Mouse (Mus musculus) telencephalon, adult 2 months (tissue): ENCODE data around the gene Gnmt.
A peak's percentile ranks its signal among the peaks of the same experiment; 100 is the strongest.

Experiments
- DNase-seq: peaks from one replicate; pipeline ENCODE4 v3.0.0-alpha.2; 2011; ENCODE audit warnings: low read depth, low spot score

Gnmt gene

DNA sequence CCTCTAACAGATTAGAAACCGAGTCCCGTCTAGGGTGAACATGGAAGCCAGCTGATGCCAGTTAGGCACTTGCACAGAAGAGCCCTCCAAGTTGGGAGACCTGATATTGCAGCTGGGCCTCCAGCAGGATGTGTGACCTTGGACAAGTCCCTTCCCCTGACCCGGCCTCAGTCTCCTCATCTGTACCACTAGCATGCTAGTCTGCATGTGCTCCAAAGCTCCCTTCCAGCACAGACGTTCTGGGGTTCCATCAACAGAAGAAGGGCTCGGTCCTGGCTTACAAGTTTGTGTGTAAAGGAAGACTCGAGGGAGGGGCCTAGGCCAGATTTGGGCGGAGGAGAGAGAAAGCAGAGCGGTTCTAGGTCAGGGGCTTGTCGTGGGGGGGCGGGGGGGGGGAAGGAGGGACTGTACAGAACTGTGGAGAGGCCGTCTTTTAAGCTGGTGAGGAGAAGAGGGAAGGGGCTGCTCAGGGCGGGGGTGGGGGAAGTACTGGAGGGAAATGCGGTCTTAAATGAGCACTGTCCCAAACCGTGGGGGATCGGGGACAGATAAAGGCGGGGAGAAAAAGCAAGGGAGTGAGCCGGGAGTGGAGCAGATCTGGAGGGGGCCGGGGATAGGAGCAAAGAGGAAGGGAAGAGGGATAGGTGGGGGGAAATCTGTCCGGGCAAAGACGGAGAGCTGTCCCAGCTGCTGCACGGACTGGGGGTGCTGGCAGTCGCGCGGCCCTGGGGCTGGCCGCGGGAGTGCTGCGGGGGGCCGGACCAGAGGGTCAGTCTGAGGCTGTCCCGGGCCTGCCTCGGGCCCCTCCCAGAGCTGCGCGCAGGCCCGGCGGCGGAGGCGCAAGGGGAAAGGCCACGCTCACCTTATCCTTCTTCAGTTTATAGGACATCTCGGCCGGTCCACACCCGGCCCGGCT is 24.7 kb downstream of the Gnmt start:
- no peak for DNase-seq

DNA sequence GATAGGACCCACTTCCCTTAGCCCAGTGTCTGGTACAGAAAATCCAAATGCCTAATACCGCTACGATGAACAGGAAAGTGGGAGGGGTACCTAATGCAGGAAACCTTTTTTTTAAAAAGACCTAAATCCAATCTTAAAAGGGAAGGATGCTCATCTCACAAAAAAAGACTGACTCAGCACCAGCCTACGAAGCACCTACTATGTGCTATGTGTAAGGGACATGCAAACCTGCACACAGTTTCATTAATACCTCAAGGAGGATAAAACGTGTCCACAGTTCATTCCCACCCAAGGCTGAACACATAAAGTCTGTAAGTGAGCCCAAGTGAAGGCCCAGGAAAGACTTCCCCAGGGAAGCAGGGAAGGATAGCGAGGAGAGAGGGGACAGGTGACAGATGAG is 26.5 kb downstream of the Gnmt start:
- DNase-seq = no peak

DNA sequence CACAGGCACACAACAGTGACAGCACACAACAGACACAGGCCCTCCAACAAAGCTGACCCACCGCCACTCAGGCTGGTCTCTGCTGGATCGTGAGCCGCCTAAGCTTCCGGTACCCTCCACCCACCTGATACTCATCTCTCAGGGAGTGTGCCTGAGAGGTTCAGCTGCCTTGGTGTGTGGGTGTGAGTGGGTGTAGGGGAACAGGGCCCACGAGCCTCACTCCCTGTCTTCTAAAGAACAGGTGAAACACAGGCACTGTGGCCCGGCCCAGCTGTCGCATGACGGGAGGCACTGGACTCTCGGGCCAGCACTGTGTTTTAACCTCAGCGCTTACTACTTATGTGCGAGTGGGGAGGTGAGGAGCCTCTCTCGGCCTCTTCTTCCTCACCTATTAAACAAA is 26.9 kb downstream of the Gnmt start:
- no peak for DNase-seq

DNA sequence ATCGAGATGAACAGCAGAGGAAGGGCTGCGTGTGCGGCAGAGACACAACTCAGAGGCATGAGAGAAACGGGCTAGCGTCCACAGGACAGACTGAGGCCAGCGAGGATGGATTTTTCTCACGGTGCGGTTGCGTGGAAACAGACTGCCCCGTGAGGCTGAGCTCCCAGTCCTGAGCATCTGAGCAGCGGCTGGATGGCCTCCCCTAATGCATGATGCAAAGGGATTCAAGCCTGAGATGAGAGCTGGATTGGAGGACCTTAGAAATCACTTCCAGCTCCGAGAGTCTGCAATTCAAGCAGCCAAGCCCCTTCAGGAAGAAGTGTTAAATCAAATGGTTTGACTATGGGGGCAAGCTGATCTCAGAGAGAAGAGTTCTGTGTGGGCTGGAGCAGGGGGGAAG is 27.5 kb downstream of the Gnmt start:
- no peak for DNase-seq

DNA sequence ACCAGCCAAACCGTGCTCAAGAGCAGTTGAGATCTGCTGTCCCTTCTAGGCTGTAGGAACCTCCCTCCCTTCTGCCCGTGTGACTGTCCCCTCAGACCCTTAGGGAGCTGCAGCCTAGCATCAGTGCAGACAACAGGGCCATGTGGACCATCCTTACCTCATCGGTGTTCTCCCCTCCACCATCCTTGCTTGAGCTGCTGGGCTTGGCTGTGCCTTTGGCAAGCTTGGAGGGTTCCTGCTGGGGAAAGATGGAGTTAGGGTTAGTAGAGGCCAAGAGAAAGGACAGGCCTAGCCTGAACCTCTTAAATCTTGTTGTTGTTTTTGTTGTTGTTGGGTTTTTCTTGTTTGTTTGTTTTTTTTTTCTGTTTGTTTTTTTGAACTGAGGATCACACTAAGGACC is 29.1 kb downstream of the Gnmt start:
- DNase-seq = no peak

DNA sequence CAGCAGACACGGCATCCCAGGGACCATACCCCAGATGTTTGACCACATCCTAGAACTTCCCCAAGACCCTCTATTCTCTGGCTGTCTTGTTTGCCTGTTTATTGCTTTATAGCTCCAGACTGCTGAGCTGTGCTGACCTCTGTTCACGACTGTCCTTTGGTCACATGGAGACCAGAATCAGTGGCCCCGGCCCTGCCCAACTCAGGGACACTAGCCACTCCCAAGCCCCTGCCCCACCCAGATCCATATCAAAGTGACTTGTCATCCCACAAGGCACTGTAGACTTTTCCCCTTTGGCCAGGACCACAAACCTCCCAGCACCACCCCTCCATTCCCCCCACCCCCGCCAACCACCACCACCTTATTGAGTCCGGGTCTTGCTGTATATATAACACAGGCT is 29.7 kb downstream of the Gnmt start:
- DNase-seq = no peak

DNA sequence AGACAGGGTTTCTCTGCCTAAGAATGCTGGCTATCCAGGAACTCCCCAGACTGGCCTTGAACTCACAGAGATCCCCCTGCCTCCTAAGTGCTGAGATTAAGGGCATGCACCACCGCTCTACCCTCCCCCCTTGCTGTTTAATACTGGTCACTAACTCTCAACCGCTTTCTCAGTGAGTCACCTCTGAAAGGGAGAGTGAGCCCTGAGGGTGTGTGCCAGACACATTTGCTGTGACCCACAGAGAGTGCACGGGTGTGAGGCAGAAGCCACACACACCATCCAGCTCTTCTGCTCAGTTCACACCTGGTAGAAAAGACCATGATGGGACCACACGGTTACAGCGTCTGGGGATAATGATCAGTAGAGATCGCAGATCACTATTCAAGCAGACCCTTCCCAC is 30.5 kb downstream of the Gnmt start:
- DNase-seq = no peak

DNA sequence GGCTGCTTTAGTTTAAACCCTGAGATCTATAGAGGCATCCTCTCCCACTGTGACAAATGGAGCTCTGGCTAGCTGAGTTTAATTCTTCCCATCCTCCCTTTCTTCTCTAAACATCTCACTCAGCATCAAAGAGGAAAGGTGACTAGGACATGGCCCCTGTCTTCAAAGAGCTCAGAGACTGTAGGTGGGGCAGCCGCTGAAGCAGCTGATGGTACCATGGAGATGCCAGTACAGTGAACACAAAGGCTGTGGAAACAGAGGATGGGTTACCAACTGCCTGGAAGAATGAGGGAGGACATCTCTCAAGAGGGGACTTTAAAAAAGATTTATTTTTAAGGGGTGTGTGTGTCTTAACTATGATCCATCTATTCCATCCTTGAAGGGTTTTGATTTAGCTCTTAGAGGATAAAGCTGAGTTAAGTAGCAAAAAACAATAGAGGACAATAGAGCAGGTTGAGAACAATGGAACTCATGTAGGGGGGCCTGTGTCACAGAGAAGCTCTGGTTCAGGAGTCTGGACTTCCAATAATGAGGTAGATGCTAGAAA is 34.4 kb downstream of the Gnmt start:
- DNase-seq = no peak

DNA sequence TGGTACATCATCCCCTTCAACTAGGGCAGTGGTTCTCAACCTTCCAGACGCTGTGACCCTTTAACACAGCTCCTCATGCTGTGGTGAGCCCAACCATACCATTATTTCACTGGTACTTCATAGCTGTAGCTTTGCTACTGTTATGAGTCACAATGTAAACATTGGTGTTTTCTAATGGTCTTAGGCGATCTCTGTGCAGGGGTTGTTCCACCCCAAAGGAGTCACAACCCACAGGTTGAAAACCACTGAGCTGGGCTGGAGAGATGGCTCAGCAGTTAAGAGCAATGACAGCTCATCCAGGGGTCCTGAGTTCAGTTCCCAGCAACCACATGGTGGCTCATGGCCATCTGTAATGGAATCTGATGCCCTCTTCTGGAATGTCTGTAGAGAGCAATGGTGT is 37.6 kb downstream of the Gnmt start:
- no peak for DNase-seq

DNA sequence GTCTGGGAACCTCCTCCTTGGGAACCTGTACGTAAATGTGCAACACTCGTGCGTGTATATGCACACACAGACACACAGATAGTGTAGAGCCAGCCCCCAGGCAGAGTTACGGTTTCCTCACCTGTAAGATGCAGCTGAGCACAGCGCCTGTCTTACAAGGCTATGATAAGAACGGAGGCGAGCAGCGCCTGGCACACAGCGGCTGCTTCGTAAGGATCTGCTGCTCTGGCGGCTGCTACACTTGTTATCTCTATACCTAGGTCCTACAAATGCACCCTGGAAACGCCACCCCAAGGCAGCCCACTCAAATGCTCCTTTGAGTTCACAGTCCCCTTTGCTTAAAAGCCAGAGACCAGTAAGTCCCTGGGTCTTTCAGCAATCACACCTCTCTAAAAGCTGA is 38.3 kb downstream of the Gnmt start:
- DNase-seq = no peak

DNA sequence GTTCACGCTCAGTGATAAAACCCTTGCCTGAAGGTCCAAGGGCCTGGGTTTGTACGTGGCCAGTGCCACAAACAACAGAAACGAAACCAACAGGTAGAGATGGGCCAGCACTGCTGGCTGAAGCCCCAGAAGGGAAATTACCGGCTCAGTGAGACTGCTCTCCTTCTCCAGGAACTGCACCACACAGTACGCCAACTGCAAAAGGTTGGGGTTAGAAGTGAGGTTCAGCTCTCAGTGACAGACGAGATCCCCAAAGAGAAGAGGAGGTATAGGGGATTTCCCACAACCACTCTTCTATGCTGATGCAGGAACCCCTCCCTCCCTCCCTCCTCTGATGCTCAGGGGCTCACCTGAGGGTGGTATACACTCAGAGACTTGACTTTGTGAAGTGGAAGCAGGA is 43.1 kb downstream of the Gnmt start:
- no peak for DNase-seq

DNA sequence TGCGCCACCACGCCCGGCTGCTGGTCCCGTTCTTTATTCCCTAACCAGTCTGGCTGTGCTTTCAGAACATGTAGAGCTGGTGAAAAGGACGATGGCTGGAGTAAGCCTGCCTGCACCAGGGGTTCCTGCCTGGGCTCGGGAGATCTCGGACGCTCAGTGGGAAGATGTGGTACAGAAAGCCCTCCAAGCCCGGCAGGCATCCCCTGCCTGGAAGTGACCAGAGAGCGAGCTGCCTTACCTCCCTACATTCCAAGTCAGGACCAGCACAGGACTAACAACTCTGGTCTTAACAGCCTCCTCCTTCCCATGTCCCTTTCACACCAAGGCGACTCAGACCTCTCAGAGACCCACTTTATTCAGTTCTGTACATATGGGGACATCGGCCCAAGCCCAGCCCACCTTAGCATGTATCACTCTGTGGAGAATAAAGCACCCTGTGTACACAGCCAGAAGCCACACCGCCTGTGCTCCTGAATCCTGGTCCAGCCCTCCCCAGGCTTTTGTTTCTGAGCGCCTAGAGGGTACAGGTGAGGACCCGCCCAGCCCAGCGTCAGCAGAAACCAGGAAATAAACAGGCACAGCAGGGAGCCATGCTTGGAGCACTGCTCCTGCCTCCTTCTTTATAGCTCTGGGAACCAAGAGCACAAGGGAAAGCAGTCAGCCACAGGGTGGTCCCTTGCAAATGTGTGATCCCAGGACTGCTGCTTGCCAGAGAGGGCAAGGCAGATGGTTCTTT is 46.1 kb downstream of the Gnmt start:
- no peak for DNase-seq

DNA sequence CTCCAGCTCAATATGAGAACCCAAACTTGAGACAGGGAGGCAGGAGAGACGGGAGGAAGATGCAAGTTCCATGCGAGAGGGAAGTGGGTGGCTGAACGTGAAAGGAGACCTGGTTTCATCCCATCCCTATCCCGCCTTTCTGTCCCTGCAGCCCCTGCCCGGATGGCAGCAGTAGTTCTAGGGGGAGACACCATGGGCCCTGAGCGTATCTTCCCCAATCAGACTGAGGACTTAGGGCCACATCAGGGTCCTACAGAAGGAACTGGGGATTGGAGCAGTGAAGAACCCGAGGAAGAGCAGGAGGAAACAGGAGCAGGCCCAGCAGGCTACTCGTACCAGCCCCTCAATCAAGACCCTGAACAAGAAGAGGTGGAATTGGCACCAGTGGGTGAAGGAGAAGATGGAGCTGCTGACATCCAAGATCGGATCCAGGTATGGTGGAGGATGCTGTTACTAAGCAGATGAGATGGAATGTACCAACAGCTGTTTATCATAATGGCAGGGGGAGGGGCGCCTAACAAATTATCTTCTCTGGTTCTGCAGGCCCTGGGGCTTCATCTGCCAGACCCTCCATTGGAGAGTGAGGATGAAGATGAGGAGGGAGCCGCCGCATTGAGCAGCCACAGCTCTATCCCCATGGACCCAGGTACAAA is 47.4 kb downstream of the Gnmt start:
- no peak for DNase-seq

DNA sequence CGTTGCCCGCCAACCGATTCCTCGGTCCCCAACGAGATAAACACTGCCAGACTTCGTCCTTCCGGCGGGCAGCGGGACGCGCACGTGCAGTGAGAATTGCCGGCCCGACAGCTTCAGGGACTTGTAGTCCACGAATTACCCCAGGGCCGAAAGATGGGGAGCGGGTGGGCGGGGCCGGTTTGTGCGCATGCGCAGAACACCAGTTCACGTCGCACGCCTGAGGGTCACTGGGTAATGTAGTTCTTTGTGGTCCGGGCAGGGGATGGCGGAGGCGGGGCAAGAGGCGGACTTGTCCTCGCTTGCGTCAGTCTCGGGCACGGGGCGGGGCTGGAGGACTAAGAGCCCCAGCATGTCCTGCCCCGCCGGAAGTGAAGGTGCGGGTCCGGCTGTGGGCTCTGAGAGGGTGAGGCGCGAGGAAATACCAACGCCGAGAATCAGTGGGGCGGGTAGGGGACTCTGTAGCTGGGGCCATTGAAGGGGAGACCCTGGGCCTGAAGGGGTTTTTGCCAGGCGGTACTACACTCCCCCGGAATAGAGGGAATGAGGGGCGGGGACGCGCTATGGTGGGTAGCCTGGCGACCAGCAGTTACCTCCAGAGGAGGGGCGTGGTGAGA is 48.1 kb downstream of the Gnmt start, which contains the start of gene Klhdc3:
Klhdc3 (minus strand) TSS at position 155 of the 614 bp plus-strand sequence.
- peak; percentile 99 for DNase-seq

DNA sequence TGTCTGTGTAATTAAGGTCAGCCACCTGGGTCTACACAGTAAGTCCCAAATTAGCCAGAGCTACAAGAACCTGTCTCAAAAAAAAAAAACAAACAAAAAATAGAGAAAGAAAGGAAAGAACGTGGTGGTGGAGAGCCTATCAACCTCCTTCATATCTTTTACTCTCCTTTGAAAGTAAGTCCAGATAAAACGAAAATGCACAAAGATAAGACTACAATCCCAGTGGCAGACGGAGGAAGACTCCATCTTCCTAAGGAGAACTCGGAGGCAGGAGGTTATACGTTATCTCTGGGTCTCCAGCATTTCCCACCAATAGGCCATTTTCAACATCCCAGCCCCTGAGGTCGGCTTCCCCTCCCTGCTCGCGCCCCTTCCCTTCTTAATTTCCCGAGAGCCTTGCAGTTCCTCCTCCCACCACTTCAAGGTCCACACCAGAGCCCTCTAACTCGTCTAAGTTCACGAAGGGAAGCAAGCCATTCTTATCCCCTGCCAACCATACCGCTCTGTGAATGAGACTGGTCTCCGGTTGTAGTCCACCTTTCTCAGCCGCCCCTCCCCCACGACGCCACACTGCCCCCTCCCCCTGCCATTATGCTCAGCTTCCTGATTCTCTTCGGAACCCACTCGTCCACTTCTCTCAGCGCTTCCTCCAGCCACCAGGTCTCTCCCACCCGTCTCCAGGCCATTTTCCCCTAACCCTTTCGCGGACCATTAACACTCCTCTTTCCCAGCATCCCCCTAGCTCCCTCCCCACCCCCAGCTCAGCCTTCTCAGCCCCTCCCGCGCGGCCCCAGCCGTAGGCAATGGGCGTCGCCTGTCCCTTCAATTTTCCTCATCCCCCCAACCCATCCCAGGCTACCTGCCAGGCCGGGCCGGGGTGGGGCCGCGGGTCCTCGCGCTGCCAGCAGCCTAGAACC is 48.9 kb downstream of the Gnmt start:
- DNase-seq = no peak

DNA sequence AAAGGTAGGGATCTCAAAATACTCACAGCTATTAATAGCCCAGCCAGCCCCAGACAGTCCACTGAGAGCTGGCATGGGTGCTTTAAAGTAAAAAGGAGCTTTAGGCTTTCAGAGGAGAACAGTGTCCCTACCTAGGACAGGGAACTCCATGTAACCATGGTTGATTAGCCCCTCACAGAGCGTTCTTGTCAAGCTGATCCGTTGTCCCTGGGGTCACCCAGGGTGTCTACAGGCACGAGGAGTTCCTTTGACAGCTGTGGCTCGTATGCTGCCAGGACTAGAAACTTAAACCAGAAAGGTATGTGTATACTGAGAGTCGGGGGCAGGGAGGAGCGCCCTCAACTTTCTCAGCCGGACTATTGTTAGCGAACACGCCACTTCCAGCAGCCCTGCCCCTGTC is 50.1 kb downstream of the Gnmt start:
- no peak for DNase-seq

DNA sequence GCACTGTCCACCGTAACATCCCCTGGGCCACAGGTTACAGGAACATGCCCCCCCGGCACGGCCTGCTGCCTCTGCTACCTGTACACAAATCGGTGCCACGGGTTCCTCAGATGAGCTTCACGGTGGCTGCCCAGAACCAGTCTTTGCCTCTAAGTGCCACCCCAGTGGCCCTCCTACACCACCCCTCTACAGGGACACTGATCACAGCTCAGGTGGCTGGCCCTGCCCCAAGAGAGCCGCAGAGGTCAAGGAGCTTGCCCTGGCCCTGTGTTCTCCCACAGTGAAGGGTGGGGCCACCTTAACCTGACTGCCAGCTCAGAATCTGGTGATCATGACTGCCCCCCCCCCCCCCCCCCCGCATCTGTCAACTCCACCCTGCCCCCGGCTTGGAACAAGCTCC is 50.6 kb downstream of the Gnmt start, which contains the start of gene Mea1:
Mea1 (plus strand) TSS at position 378 of the 400 bp plus-strand sequence.
- no peak for DNase-seq
